Mouse (Mus musculus) B cell, adult 67 days (primary cell): ENCODE measurements around the gene Cpe. TPM values are rescaled to one million over a fixed set of nuclear protein-coding genes. Genes with fewer than 3 reads are reported as not detected.

Experiments used
- total RNA-seq, 2 experiments: library from RNA; stranded (reverse); gene quantifications; 4 replicates each; pipeline ENCODE4 v1.2.4; 2023

The Cpe gene
- not detected for total RNA-seq

GRCm38 (mm10) chr8:64692651-64693201, at the start of gene Cpe:
Cpe (minus strand) TSS chr8:64693054.

GRCm38 (mm10) chr8:64733271-64733943, 40.6 kb upstream of the Cpe start, which contains the start of gene Msmo1:
Msmo1 (minus strand) TSS chr8:64733792.

Other genes starting within 250 kb of the Cpe start
- gene Msmo1, start 40.7 kb upstream of the Cpe start, total RNA-seq = 10 to 100 TPM; 27.0 to 28.1 TPM
- gene Klhl2, start 157.0 kb upstream of the Cpe start, total RNA-seq = 10 to 100 TPM; 28.3 to 34.1 TPM